Mouse (Mus musculus) activated CD4-positive, CD25-positive, alpha-beta regulatory T cell (primary cell): Measurements from ENCODE around the gene Chrna10. TPM values are rescaled to one million over a fixed set of nuclear protein-coding genes. Genes with fewer than 3 reads are reported as not detected.

Experiments used
- polyA plus RNA-seq, 2 experiments: library from polyadenylated mRNA; unstranded; fragments of 100-300 nt; shearing (Covaris generic); gene quantifications; one replicate each; pipeline ENCODE4 v1.2.1; 2017

The Chrna10 gene
- polyA plus RNA-seq: not detected

DNA sequence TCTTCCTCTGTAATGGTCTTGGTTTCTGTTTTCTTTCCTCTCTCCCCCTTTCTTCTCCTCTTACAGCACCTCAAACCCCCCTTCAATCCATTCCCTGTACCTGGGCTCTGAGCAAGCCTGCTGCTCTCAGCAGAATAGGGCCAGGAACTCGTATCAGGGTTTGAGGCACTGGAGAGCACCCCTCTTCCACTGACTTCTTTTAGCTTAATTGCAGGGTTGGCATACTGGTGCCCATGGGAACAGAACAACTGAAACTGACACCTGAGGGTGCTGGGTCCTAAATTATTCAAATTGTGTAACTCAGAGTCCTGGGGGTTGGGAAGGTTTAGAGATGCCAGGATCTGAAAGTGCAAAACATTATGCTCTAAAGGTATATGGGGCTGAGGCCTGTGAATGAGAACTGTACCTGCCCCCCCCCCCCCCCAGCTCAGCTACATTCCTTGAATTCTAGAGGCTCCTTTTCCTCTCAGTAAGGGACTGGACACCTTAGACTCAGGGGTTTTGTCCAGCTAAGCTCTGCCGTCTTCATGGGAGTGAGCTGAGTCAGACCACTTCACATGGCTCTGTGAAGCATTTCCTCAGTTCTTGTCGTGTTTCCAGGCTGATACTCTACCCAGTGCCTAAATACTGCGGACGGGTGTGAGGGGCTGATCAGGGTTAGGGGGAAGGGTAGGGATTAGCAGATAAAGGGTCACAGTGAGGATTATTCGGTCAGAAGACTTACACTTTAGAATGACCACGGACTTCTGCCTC lies at the start of gene Chrna10:
Gene Chrna10 (minus strand): TSS at position 250 of the 753 bp plus-strand sequence.

DNA sequence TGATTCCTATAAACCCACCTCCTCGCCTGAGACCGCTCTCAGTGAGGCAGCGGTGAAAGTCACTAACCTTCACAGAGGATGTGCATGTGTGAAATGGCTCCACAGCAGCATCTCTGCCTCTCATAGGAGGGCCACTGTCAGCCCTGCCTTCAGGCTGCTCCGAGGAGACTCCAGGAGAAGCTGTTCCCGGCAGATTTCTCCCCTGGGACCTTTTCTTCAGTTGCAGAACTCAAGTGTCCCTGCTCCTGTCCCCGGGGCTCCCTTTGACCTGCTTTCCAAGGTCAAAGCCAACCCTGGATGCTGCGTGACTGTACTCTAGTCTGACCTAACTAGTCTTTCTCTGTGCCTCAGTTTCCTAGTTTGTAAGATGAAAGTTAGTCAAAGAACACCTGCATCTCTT lies 7.5 kb downstream of the Chrna10 start, which contains the start of gene Art5:
Gene Art5 (minus strand): TSS at position 319 of the 400 bp plus-strand sequence.

DNA sequence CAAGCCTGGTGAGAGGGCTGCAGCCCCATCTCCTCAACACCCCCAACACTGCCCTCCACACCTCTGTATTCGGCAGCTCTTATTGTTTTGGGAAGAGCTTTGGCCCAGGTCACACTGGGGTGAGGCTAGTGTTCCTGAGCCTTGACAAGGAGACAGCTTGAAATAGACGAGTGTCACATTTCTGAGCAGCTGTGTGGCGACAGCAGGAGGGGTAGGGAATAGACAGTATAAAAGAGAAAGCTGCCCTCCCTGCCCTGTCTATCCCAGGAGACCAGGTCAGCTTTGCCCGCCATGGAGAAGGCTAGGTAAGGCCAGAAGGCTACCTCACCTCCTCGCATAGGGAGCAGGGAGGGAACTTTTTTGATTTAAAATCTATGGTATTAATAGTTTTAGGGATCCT lies 15.1 kb downstream of the Chrna10 start, which contains the start of gene Art1:
Gene Art1 (plus strand): TSS at position 257 of the 400 bp plus-strand sequence.

DNA sequence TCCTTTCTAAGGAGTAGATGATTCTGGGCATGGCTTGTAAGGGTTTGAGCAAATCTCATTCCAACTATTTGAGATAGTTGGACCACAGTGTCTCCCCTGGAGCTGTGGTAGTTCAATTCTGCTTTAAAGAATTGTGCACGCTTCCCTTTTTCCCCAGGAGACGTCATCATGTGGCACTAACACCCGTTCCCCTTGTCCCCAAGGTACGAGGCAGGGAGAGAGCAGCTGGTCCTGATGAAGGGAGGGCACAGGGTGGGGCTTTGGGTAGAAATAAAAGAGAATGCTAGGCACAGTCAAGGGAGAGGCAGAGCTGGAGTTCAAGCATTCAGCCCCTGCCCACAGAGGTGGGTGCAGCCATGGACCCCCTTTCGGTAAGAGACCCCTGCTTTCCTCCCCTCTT lies 33.8 kb downstream of the Chrna10 start, which contains the start of gene Trpc2:
Gene Trpc2 (plus strand): TSS at position 301 of the 400 bp plus-strand sequence.

DNA sequence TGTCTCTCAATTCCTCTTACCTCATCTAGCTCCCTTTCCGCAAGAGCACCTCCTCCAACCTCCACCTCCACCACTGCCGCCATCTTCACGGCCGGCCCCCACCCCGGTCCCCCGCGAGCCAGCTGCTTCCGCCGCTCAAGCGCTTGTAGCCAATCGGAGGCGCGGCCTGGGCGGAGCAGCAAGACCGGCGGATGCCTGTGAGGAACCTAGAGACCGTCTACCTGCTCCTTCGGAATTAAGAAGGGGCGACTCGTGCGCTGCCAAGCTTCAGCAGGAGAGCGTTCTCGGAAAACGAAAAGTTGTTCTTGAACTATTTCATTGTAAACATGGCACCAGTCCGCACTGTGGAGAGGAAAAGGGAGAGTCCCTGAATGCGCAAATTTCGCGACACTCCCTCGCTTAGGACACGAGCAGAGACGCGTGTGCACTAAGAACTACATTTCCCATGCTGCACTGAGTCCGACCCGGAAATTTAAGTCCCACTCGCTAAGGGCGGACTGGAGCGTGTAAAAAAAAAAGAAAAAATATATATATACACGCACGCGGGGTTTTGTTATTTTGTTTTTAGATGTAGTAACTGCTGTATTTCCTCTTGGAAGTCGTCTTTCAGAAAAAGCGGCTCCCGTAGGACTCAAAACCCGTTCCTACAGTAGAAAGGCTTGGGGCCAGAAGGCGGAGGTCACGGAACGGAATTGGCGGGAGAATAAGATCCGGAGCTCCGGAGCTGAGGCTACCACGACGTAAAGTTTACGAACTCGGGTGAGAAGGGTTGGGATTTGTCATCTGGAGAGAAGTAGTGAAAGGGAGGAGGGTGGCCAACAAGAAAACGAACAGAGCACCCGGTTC lies 51.4 kb downstream of the Chrna10 start, which contains the start of the genes Rnf121, Xndc1 and Xntrpc:
Gene Rnf121 (minus strand): TSS at position 424 of the 846 bp plus-strand sequence.
Gene Xndc1 (plus strand): TSS at position 466 of the 846 bp plus-strand sequence.
Gene Xntrpc (plus strand): TSS at position 668 of the 846 bp plus-strand sequence.

Other genes with a start within 250 kb of the Chrna10 start
- gene Folr1, start 246.0 kb downstream of the Chrna10 start, polyA plus RNA-seq: not detected
- gene Lamtor1, start 210.9 kb downstream of the Chrna10 start, polyA plus RNA-seq: 100 to 1,000 TPM; 139 to 151 TPM
- gene Tomt, start 210.5 kb downstream of the Chrna10 start, polyA plus RNA-seq: under 1 TPM; 0.84 to 0.94 TPM
- 1 to 10 TPM; 1.1 to 4.6 TPM for gene Lrrc51, start 182.9 kb downstream of the Chrna10 start, polyA plus RNA-seq
- gene Numa1, start 182.7 kb downstream of the Chrna10 start, polyA plus RNA-seq: 100 to 1,000 TPM in 1 of 2 experiments, 10 to 100 TPM in 1; 67.5 to 112 TPM
- gene Il18bp, start 98.1 kb downstream of the Chrna10 start, polyA plus RNA-seq: 1 to 10 TPM; 6.6 to 8.5 TPM
- gene Rnf121, start 51.4 kb downstream of the Chrna10 start, polyA plus RNA-seq: 10 to 100 TPM; 20.2 to 22.0 TPM
- 10 to 100 TPM; 16.1 to 23.3 TPM for gene Xndc1, start 51.3 kb downstream of the Chrna10 start, polyA plus RNA-seq
- under 1 TPM; 0.25 to 0.70 TPM for gene Xntrpc, start 51.1 kb downstream of the Chrna10 start, polyA plus RNA-seq
- gene Trpc2, start 33.7 kb downstream of the Chrna10 start, polyA plus RNA-seq: under 1 TPM in 1 of 2 experiments, not detected in 1; 0.10 TPM
- under 1 TPM in 1 of 2 experiments, not detected in 1; 0.41 TPM for gene Art1, start 15.1 kb downstream of the Chrna10 start, polyA plus RNA-seq
- 1 to 10 TPM in 1 of 2 experiments, under 1 TPM in 1; 0.67 to 2.5 TPM for gene Art5, start 7.3 kb downstream of the Chrna10 start, polyA plus RNA-seq
- 10 to 100 TPM; 23.6 to 25.2 TPM for gene Nup98, start 93.3 kb upstream of the Chrna10 start, polyA plus RNA-seq
- gene Pgap2, start 93.4 kb upstream of the Chrna10 start, polyA plus RNA-seq: 10 to 100 TPM; 33.8 to 47.5 TPM
- gene Rhog, start 139.2 kb upstream of the Chrna10 start, polyA plus RNA-seq: 100 to 1,000 TPM; 350 to 377 TPM
- gene Stim1, start 151.0 kb upstream of the Chrna10 start, polyA plus RNA-seq: 10 to 100 TPM; 61.4 to 81.9 TPM